Mouse (Mus musculus) cortical plate, adult 2 months (tissue): ENCODE measurements around the gene Eif2b5. TPM values are rescaled to one million over a fixed set of nuclear protein-coding genes. Genes with fewer than 3 reads are reported as not detected.
"Not testable (repeated sequence)": the region's sequence is repeated elsewhere in the genome, so short reads cannot be mapped to it uniquely, and the experiment has no call there.

Source experiments
- H3K27ac ChIP-seq: fragments of 200-500 bp; 2 replicates; pipeline ENCODE4 v1.5.1; 2012; ENCODE audit warnings: low read length, control low read depth, inconsistent platforms; ENCODE audit not compliant: insufficient read depth
- H3K4me1 ChIP-seq: fragments of 200-500 bp; 2 replicates; pipeline ENCODE4 v1.6.1; 2011; ENCODE audit warnings: low read length; ENCODE audit not compliant: control insufficient read depth, insufficient read depth
- H3K4me3 ChIP-seq: fragments of 200-500 bp; 2 replicates; pipeline ENCODE4 v1.5.1; 2011; ENCODE audit warnings: mild to moderate bottlenecking, low read length, control low read depth; ENCODE audit not compliant: insufficient read depth
- CTCF ChIP-seq: fragments of 200-500 bp; IDR thresholded peaks from 2 replicates; pipeline ENCODE4 v1.5.1; 2011; ENCODE audit warnings: mild to moderate bottlenecking, control low read depth, low read length; ENCODE audit not compliant: insufficient read depth; ENCODE audit errors: extremely low read depth
- POLR2A ChIP-seq: fragments of 200-500 bp; IDR thresholded peaks from 2 replicates; pipeline ENCODE4 v1.6.1; 2011; ENCODE audit warnings: mild to moderate bottlenecking, low read length, control low read depth; ENCODE audit not compliant: insufficient read depth; ENCODE audit errors: extremely low read depth
- polyA plus RNA-seq: library from polyadenylated mRNA; depleted of rRNA; stranded (reverse); fragments of >200 nt; gene quantifications from 2 replicates; pipeline ENCODE4 v1.2.3, GENCODE M21; 2012

The Eif2b5 gene
- polyA plus RNA-seq, 1 experiment, result 49.1 TPM

DNA sequence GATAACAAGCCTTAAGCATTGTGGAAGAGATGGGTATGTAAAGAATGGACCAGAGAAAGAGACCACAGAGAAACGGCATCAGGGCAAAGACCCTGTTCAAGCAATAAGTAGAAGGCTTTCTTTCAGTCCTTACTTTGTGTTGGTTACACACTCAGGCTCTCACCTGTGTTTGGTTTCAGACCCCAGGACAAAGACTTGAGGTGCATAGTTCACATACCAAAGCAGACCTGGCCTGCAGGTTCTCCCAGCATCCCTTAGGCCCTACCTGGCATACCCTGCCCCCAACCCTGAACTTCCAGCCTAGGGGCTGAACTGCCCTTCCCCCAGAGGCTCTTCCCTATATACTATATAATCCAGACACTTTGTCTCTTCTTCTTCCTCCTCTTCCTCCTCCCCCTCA, 23.3 kb upstream of the Eif2b5 start:
- Histone ChIP-seq H3K27ac (no peak overlapping the region), H3K4me1 (no peaks in the 10 kb centered on the region), H3K4me3 (no peak overlapping the region)
- no peak for TF ChIP-seq CTCF
- TF ChIP-seq POLR2A, result no peak

GRCm38 (mm10) chr16:20476857-20477256, 21.8 kb upstream of the Eif2b5 start:
- no peak for TF ChIP-seq POLR2A
- no peaks in the 10 kb centered on the region for H3K4me1 ChIP-seq
- no peak overlapping the region for H3K27ac ChIP-seq
- H3K4me3 ChIP-seq, result no peak overlapping the region

GRCm38 (mm10) chr16:20477270-20477669, 21.3 kb upstream of the Eif2b5 start:
- TF ChIP-seq CTCF (no peak), POLR2A (no peak)
- Histone ChIP-seq H3K4me3 (no peak overlapping the region), H3K27ac (no peak overlapping the region), H3K4me1 (no peaks in the 10 kb centered on the region)

DNA sequence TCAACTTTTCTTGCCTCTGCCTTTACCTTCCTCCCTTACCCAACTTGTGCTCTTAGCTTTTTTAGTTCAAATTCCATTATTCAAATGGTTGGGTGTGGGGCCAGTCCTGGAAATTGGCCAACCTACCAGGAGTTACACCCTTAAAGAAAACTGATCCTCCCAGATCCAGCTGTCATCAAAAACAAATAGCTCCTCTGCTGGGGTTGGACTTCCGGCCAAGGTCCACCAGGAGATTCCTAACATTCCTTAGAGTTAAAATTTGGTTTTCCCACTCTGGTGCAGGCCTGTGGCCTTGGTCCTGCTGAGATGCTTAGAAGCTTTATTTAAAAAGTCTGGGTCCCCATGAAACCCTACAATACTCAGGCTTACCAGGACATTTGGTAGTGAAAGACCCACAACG, 20.1 kb upstream of the Eif2b5 start:
- TF ChIP-seq POLR2A, result no peak
- no peak for TF ChIP-seq CTCF
- H3K27ac ChIP-seq, result no peak overlapping the region
- H3K4me3 ChIP-seq, result no peak overlapping the region
- H3K4me1 ChIP-seq, result no peaks in the 10 kb centered on the region

DNA sequence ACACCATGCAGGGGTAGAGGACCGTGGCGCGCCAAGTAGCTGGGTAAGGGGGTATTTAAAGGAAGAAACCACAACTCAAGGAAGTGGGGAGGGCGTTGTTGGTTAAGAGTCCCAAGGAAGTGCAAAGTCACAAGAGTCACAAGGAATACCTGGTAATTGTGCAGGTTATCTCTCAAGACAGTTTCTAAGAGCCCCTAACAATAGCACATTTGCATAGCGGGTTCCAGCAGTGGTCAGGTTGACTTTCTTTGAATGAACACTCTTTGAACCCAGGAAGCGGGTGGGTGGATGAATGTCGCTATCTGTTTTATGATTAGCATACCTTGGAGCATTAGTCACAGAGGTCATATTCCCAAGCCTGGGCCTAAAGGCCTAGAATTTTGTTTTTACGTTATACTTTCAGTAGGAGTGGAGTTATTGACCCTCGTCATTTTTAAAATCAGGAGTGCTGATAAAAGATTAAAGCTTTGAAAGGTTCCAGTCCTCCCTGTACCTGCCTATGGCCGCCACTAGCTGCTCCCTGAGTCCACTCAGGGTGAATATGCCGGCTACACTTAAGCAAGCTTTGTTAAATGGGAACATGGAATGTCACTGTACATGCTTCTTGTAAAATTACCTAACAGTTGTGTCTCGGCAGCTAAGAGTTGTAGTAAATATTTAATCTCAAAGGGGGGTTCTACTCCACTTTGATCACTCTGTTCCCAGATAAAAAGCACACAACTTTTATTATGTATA, 19.4 kb upstream of the Eif2b5 start:
- not testable (repeated sequence) for H3K27ac ChIP-seq, H3K4me1 ChIP-seq

GRCm38 (mm10) chr16:20480115-20480514, 18.5 kb upstream of the Eif2b5 start:
- Histone ChIP-seq H3K4me1 (no peaks in the 10 kb centered on the region), H3K4me3 (no peak overlapping the region), H3K27ac (no peak overlapping the region)
- TF ChIP-seq POLR2A, result no peak
- peak; percentile 52 for TF ChIP-seq CTCF

More for the DNA sequence above, 19.4 kb upstream of the Eif2b5 start:
- not testable (repeated sequence) for H3K4me3 ChIP-seq

GRCm38 (mm10) chr16:20481746-20482145, 16.9 kb upstream of the Eif2b5 start:
- H3K4me3 ChIP-seq, result no peak overlapping the region
- TF ChIP-seq POLR2A (no peak), CTCF (no peak)
- H3K4me1 ChIP-seq, result no peaks in the 10 kb centered on the region
- no peak overlapping the region for H3K27ac ChIP-seq

DNA sequence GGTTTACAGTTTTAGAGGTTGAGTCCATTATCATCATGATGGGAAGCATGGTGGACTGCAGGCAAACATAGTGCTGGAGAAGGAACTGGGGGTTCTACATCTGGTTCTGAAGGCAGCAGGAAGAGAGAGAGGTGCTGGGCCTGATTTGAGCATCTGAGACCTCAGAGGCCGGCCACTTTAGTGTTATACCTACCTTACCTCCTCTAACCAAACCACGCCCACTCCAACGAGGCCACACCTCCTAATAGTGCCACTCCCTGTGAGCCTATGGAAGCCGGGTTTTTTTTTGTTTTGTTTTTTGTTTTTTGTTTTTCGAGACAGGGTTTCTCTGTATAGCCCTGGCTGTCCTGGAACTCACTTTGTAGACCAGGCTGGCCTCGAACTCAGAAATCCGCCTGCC, 14.9 kb upstream of the Eif2b5 start:
- not testable (repeated sequence) for H3K27ac ChIP-seq, H3K4me3 ChIP-seq, H3K4me1 ChIP-seq

DNA sequence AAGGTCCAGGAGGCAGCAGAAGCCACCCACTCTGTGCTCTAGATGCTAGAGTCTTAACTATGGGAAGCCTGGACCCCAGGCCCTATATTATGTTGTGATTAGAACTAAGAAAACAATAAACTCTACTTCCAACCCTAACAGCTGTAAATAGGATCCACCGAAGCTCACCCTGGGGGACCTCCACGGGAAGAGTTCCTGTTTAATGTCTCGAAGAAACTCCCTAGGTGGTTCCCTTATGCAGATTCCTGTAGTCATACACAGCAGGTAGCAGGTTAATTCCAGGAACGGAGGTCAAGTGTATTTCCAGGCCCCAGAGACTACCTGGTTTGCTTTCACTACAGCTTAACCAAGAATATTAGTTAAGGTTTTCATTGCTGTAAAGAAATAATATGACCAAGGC, 13.6 kb upstream of the Eif2b5 start:
- TF ChIP-seq POLR2A (no peak), CTCF (no peak)
- Histone ChIP-seq H3K27ac (no peak overlapping the region), H3K4me1 (no peaks in the 10 kb centered on the region), H3K4me3 (no peak overlapping the region)

DNA sequence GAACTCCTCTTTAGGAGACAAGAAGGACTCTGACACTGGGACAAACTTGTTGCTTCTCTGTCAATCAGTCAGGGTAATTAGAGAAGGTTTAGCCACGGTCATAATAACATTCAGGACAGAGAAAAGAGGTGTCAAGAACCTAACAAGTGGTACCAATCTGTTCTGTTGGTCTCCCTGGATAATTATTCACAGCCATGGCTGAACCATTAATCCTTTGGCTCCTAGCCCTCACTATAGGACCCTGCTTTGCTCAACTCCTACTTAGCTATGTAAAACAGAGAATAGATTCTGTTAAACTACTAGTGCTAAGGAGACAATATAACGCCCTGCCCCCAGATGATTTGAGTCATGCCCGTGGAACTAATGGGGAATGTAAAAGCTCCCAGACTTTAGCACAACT, 12.6 kb upstream of the Eif2b5 start:
- H3K27ac ChIP-seq, result no peak overlapping the region
- TF ChIP-seq POLR2A, result no peak
- TF ChIP-seq CTCF, result no peak
- no peaks in the 10 kb centered on the region for H3K4me1 ChIP-seq
- no peak overlapping the region for H3K4me3 ChIP-seq

- no peak overlapping the region for H3K4me3 ChIP-seq
- no peak for TF ChIP-seq POLR2A
- no peaks in the 10 kb centered on the region for H3K4me1 ChIP-seq
- H3K27ac ChIP-seq, result no peak overlapping the region
Observed at GRCm38 (mm10) chr16:20488151-20488550, 10.5 kb upstream of the Eif2b5 start.

GRCm38 (mm10) chr16:20488751-20489150, 9.9 kb upstream of the Eif2b5 start:
- H3K4me3 ChIP-seq, H3K27ac ChIP-seq, H3K4me1 ChIP-seq: not testable (repeated sequence)
